Mouse (Mus musculus): ENCODE measurements around the gene Arih2. TPM values are rescaled to one million over a fixed set of nuclear protein-coding genes. Genes with fewer than 3 reads are reported as not detected.

Arih2 gene
- 42.0 and 43.5 TPM in 2 replicates for polyA plus RNA-seq (2015; fragmentation: Nextera tagmentation; extraction: Ambion mirVana)

- Histone ChIP-seq H3K4me1 (peaks cover 7% of the 10 kb centered on the region; the same call in 1 of the 2 replicates), H3K4me3 (replicated peaks) (peak within 1 kb of the TSS; percentile 88), H3K27me3 (replicated peaks) (no peaks in the 10 kb centered on the region), H3K9ac (peak within 1 kb of the TSS; percentile 93), H3K4me2 (peak within 1 kb of the TSS; percentile 79), H3K27ac (peak within 1 kb of the TSS; percentile 94), H3K9me3 (no peaks in the 10 kb centered on the region), H3K36me3 (no peaks in the 10 kb centered on the region)
- WGBS: under 1% methylated on average over 103 of the region's 112 CpGs
- peak; percentile 97 for ATAC-seq (ENCODE audit: insufficient read depth, low FRiP score, low read depth)
Measured at GRCm38 (mm10) chr9:108648611-108649560, at the start of gene Arih2. TSS of gene Arih2 (minus strand) at chr9:108649386.

DNA sequence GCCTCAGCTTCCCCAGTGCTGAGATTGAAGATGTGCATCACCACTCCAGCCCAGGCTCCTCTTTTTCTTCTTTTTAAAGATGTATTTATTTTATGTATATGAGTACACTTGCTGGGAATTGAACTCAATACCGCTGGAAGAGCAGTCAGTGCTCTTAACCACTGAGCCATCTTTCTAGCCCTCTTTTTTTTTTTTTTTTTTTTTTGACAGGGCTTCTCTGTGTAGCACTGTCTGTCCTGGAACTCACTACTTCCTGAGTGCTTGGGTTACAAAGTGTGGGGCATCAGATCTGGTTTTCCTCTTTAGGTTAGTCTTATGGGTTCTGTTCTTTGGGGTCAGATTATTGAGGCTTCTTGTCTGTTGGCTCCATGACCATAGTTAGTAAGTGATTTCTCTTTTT lies 45.3 kb upstream of the Arih2 start:
- no peaks in the 10 kb centered on the region for H3K27me3 ChIP-seq (replicated peaks)
- no peaks in the 10 kb centered on the region for H3K9me3 ChIP-seq
- H3K4me1 ChIP-seq: peaks cover 11% of the 10 kb centered on the region
- no peak overlapping the region for H3K4me2 ChIP-seq
- H3K36me3 ChIP-seq: no peaks in the 10 kb centered on the region
- 79% methylated on average over 1 of the region's 1 CpGs for WGBS
- H3K27ac ChIP-seq: no peak overlapping the region
- no peak overlapping the region for H3K9ac ChIP-seq
- 0 out of 2 replicates have a peak overlapping the region, but pooled peaks have one; percentile 1 for H3K4me3 ChIP-seq (replicated peaks)
- ATAC-seq (ENCODE audit: insufficient read depth, low FRiP score, low read depth): no peak

GRCm38 (mm10) chr9:108693946-108694345 lies 44.8 kb upstream of the Arih2 start:
- Histone ChIP-seq H3K4me2 (peak overlapping the region; percentile 92), H3K4me3 (replicated peaks) (0 out of 2 replicates have a peak overlapping the region, but pooled peaks have one; percentile 1), H3K9me3 (no peaks in the 10 kb centered on the region), H3K27ac (no peak overlapping the region), H3K36me3 (no peaks in the 10 kb centered on the region), H3K9ac (no peak overlapping the region), H3K27me3 (replicated peaks) (no peaks in the 10 kb centered on the region), H3K4me1 (peaks cover 11% of the 10 kb centered on the region)
- ATAC-seq (ENCODE audit: insufficient read depth, low FRiP score, low read depth): no peak
- 75% methylated on average over 4 of the region's 4 CpGs for WGBS

DNA sequence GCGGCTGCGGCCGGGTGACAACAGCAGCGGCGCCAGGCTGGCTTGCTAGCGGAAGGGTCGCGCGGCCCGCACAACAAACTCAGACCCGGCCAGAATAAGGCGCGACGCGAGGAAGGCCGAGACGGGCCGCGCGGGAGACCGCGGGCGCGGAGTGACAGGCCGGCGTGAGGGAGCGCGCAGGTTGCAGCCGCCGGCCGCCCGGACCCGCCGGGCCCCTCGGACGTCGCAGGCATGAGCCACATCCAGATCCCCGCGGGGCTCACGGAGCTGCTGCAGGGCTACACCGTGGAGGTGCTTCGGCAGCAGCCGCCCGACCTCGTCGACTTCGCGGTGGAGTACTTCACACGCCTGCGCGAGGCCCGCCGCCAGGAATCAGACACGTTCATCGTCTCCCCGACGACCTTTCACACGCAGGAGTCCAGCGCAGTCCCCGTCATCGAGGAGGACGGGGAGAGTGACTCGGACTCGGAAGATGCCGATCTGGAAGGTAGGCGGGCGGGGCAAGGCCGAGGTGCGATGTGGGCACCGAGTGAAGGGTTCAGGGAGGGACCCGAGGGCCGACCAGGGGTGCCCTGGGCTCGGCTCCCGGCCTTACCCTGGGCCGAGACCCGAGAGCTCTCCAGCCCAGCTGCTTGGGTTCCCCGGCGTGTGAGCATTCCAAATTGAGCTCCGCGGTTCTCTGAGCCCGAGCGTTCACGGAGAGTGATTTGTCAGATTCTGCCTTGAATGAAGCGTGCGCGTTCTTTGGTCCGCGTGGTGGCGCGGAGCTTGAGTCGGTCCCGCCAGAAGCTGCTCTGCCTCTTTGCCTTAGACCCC lies 43.2 kb upstream of the Arih2 start:
- peak overlapping the region; percentile 69 for H3K4me3 ChIP-seq (replicated peaks)
- H3K36me3 ChIP-seq: no peaks in the 10 kb centered on the region
- WGBS: under 1% methylated on average over 87 of the region's 92 CpGs
- peak overlapping the region; percentile 92 for H3K4me2 ChIP-seq
- H3K9me3 ChIP-seq: no peaks in the 10 kb centered on the region
- no peaks in the 10 kb centered on the region for H3K27me3 ChIP-seq (replicated peaks)
- H3K9ac ChIP-seq: peak overlapping the region; percentile 62
- peaks cover 11% of the 10 kb centered on the region for H3K4me1 ChIP-seq
- ATAC-seq (ENCODE audit: insufficient read depth, low FRiP score, low read depth): peak; percentile 54
- H3K27ac ChIP-seq: peak overlapping the region; percentile 63

GRCm38 (mm10) chr9:108691846-108692225 lies 42.6 kb upstream of the Arih2 start:
- Histone ChIP-seq H3K4me1 (peaks cover 11% of the 10 kb centered on the region), H3K36me3 (no peaks in the 10 kb centered on the region), H3K9ac (peak overlapping the region; percentile 62), H3K4me3 (replicated peaks) (peak overlapping the region; percentile 69), H3K27ac (peak overlapping the region; percentile 63), H3K4me2 (peak overlapping the region; percentile 92), H3K27me3 (replicated peaks) (no peaks in the 10 kb centered on the region), H3K9me3 (no peaks in the 10 kb centered on the region)
- WGBS: under 1% methylated on average over 42 of the region's 42 CpGs
- ATAC-seq (ENCODE audit: insufficient read depth, low FRiP score, low read depth): peak; percentile 91

DNA sequence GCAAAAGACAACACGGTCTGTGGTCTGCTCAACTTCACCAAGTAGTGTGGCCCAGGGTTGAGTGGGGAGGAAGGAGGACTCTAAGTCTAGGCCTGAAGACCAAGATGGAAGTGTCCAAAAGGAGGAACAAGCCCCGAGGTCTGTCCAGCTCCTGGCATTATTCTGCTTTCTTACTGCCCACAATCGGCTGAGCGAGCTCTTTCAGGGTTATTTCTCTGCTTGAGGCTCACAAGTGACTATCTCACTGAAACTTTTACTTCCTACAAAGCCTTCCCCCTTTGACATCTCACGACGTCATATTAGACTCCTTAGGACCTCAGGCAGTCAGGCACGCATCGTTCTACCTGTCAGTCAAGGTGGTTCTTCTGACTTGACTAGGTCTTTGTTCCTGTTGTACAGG lies 42.2 kb upstream of the Arih2 start:
- no peaks in the 10 kb centered on the region for H3K27me3 ChIP-seq (replicated peaks)
- peak overlapping the region; percentile 92 for H3K4me2 ChIP-seq
- H3K4me1 ChIP-seq: peaks cover 11% of the 10 kb centered on the region
- peak overlapping the region; percentile 69 for H3K4me3 ChIP-seq (replicated peaks)
- H3K9ac ChIP-seq: peak overlapping the region; percentile 17; the same call in 1 of the 2 replicates
- H3K9me3 ChIP-seq: no peaks in the 10 kb centered on the region
- peak overlapping the region; percentile 63 for H3K27ac ChIP-seq
- 64% methylated on average over 8 of the region's 8 CpGs for WGBS
- H3K36me3 ChIP-seq: no peaks in the 10 kb centered on the region
- ATAC-seq (ENCODE audit: insufficient read depth, low FRiP score, low read depth): no peak

DNA sequence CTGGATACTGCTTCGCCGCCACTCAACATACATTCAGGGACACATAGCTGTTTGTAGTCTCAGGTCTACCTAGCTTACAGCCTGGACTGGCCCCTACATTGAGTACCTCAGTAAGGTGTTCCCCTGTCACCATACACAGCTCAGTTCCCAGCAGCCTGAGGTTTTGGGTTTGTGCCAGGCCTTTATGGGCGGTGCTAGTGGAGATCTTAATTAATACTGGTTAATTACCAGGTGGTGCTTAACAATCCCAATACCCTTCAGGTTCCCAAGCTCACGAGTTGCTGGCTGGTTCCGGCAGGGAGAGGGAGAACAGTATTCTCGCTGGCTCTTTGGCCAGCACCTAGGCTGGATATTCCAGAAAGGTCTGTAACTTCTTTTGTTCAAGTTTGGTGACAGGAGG lies 41.7 kb upstream of the Arih2 start:
- Histone ChIP-seq H3K4me2 (no peak overlapping the region), H3K4me3 (replicated peaks) (no peak overlapping the region), H3K27ac (no peak overlapping the region), H3K27me3 (replicated peaks) (no peaks in the 10 kb centered on the region), H3K4me1 (peaks cover 11% of the 10 kb centered on the region), H3K36me3 (no peaks in the 10 kb centered on the region), H3K9ac (no peak overlapping the region), H3K9me3 (no peaks in the 10 kb centered on the region)
- WGBS: 84% methylated on average over 6 of the region's 6 CpGs
- ATAC-seq (ENCODE audit: insufficient read depth, low FRiP score, low read depth): no peak

DNA sequence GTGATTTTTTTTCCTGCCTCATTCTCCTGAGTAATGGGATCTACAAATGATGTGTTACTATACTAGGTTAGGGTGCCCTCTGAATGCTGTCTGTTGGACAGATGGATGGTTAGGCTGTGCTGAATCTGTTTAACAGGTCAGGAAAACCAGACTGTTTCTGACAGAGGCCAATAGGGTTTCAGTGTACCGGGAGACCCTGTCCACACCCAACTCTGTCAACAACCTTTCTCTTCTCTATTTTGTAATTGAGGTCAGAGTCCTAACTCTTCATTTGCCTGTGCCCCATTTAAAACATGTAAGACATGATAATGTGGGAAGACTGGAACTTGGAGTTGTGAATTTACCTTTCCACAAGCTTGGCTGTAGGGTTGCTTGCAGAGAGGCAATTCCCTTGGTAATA lies 40.8 kb upstream of the Arih2 start:
- Histone ChIP-seq H3K4me1 (peaks cover 11% of the 10 kb centered on the region), H3K9ac (no peak overlapping the region), H3K36me3 (no peaks in the 10 kb centered on the region), H3K27me3 (replicated peaks) (no peaks in the 10 kb centered on the region), H3K27ac (no peak overlapping the region), H3K4me3 (replicated peaks) (no peak overlapping the region), H3K4me2 (no peak overlapping the region), H3K9me3 (no peaks in the 10 kb centered on the region)
- ATAC-seq (ENCODE audit: insufficient read depth, low FRiP score, low read depth): no peak
- WGBS: 74% methylated on average over 1 of the region's 1 CpGs

GRCm38 (mm10) chr9:108689106-108689505 lies 39.9 kb upstream of the Arih2 start, which contains the start of gene Prkar2a:
TSS of gene Prkar2a (plus strand) at chr9:108689314.
- Histone ChIP-seq H3K4me1 (peaks cover 8% of the 10 kb centered on the region), H3K9me3 (no peaks in the 10 kb centered on the region), H3K27me3 (replicated peaks) (no peaks in the 10 kb centered on the region), H3K4me2 (no peak within 1 kb of the TSS), H3K27ac (no peak within 1 kb of the TSS), H3K9ac (no peak within 1 kb of the TSS), H3K4me3 (replicated peaks) (no peak within 1 kb of the TSS), H3K36me3 (no peaks in the 10 kb centered on the region)
- 84% methylated on average over 1 of the region's 1 CpGs for WGBS
- ATAC-seq (ENCODE audit: insufficient read depth, low FRiP score, low read depth): no peak

GRCm38 (mm10) chr9:108688451-108688850 lies 39.3 kb upstream of the Arih2 start:
- 79% methylated on average over 9 of the region's 9 CpGs for WGBS
- Histone ChIP-seq H3K36me3 (no peaks in the 10 kb centered on the region), H3K27ac (no peak overlapping the region), H3K4me3 (replicated peaks) (no peak overlapping the region), H3K4me1 (peaks cover 5% of the 10 kb centered on the region; the same call in 1 of the 2 replicates), H3K9ac (no peak overlapping the region), H3K4me2 (no peak overlapping the region), H3K9me3 (no peaks in the 10 kb centered on the region), H3K27me3 (replicated peaks) (no peaks in the 10 kb centered on the region)
- ATAC-seq (ENCODE audit: insufficient read depth, low FRiP score, low read depth): no peak

DNA sequence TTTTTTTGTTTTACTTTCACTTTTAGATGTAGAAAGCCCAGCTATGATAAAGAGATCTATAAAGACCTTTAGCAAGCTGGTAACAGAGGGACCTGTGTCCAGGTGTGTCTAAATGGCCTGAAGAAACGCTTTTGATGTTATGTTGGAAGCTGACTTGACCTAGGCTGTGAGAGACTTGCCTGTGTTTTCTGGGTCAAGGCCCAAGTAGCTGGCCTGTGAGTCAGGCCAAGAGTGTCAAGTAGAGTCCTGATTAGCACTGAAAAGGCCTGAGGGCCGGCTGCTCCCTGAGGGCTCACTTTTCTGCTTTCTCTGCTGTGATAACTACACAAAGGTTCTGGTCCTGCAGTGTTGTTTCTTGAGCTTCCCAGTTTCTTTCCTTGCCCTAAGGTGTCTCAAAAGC lies 38.5 kb upstream of the Arih2 start:
- no peak for ATAC-seq (ENCODE audit: insufficient read depth, low FRiP score, low read depth)

More for the DNA sequence above, 38.5 kb upstream of the Arih2 start:
- Histone ChIP-seq H3K4me2 (no peak overlapping the region), H3K9ac (no peak overlapping the region), H3K9me3 (no peaks in the 10 kb centered on the region), H3K27ac (no peak overlapping the region), H3K4me3 (replicated peaks) (no peak overlapping the region), H3K36me3 (no peaks in the 10 kb centered on the region), H3K4me1 (no peaks in the 10 kb centered on the region; the same call in 1 of the 2 replicates), H3K27me3 (replicated peaks) (no peaks in the 10 kb centered on the region)
- WGBS: 79% methylated on average over 2 of the region's 2 CpGs
